Mouse (Mus musculus) urinary bladder, postnatal 25 days (tissue): Measurements from ENCODE around the gene Rab1a.
"Not testable (repeated sequence)": the region's sequence is repeated elsewhere in the genome, so short reads cannot be mapped to it uniquely, and the experiment has no call there.

Source experiments
- DNase-seq: peaks from one replicate; pipeline ENCODE4 v3.0.0; 2022; ENCODE audit warnings: low spot score

The Rab1a gene

GRCm38 (mm10) chr11:20217227-20217626, 16.0 kb downstream of the Rab1a start:
- DNase-seq = no peak

DNA sequence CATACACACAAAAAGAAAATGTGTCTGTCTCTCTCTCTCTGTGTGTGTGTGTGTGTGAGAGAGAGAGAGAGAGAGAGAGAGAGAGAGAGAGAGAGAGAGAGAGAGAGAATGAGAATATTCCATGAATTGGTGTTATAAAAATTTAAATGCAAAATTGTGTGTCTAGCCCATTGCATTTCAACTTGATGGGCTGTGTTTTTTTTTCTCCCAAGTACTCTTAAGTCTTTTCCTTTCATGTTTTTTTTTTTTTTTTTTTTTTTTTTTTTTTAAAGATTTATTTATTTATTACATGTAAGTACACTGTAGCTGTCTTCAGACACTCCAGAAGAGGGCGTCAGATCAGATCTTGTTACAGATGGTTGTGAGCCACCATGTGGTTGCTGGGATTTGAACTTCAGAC, 20.4 kb downstream of the Rab1a start:
- not testable (repeated sequence) for DNase-seq

DNA sequence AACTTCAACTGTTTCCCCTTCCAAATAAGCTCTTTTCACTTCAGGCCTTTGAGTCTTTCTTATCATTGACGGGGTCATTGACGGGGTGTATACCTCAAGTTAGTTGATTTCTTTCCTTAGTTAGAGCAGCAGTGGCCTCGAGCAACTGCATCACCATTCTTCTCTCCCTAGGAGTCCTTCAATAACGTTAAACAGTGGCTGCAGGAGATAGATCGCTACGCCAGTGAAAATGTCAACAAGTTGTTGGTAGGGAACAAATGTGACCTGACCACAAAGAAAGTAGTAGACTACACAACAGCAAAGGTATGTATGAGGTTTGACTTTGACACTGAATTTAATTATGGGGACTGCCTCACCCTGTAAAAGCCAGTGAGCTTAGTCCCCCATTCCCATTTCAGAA, 23.0 kb downstream of the Rab1a start:
- no peak for DNase-seq

GRCm38 (mm10) chr11:20225938-20226337, 24.7 kb downstream of the Rab1a start:
- DNase-seq = no peak

DNA sequence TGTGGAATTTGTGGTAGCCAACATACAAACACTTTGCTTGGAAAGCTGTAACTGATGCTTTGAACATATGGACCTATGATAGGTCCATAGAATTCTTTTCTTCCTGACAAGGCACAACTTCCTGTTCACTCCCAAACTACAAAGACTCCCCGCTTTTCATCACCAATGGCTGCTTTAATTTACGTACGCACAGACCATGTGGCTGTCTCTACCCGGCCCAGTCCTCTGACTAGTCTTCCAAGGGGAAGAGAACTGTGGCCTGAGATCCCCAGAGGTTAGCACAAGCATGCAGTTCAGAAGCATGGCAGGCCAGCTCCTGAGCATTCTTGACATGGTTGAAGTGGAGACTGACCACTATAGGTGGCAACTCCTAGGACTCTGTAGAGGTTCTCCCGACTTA, 27.4 kb downstream of the Rab1a start:
- DNase-seq = no peak

DNA sequence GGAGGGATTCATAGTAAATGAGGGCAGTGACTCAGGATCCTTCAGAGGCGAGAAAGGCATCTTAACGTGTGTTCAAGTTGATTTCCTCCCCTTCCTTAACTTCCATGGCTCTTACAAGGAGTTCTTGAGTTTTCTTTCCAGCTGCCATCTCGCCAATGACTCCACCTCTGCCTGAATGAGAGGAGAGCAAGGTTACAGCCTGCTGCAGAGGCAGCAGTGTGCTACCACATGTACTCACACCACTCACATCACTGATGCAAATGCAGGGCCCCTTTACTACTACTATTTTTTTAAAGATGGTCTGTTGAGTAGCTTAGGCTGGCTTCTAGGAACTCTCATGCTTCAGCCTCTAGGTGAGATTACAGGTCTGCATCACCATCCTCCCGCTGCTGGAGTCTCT, 28.1 kb downstream of the Rab1a start:
- no peak for DNase-seq

DNA sequence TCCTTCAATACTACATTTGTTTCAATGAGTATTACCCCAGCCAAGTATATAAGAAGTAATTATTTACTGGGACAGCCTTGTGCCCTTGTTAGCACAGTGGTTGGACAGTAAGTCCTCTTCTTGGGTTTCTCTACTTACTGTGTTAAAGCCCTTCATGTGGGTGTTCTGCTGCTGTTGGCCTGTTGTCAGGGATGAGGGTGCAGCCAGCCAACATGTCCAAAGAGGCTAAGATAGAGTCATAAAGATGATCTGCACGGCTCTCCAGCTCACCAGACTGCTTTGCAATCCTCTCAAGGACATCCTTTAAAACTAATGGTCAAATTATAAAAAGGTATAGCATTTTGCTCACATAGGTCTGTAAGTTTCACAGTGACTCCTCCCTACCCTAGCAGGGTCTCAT, 29.1 kb downstream of the Rab1a start:
- DNase-seq = no peak

DNA sequence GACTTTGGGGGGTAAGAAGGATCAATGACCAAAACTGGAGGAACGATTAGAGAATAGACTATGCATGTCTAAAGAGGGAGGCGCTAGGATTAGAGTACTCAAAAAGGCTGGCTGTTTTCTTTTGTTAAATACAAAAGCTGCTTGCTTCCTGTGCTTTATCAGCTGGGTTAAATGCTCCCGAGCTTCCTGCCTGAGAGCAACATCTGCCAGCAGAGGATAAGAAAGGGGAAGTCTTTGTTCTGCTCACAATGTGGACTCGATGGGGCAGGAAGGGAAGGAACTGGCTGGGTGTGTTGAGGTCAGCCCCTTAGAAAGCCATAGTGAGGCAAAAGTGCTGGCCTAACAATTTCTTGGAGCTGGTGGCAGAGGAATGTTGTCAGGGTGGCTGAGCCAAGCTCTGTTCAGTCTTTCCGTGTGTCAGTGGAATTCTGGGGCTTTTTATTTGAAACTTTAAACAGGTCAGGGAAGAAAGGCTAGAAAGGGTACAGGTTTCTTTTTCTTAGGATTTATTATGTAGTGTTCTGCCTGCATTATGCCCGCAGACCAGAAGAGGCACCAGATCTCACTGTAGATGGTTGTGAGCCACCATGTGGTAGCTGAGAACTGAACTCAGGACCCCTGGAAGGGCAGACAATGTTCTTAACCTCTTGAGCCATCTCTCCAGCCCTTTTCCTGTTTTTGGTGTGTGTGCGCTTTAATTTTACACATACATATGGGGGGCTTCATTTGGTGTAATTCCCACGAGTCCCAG, 30.1 kb downstream of the Rab1a start:
- no peak for DNase-seq

DNA sequence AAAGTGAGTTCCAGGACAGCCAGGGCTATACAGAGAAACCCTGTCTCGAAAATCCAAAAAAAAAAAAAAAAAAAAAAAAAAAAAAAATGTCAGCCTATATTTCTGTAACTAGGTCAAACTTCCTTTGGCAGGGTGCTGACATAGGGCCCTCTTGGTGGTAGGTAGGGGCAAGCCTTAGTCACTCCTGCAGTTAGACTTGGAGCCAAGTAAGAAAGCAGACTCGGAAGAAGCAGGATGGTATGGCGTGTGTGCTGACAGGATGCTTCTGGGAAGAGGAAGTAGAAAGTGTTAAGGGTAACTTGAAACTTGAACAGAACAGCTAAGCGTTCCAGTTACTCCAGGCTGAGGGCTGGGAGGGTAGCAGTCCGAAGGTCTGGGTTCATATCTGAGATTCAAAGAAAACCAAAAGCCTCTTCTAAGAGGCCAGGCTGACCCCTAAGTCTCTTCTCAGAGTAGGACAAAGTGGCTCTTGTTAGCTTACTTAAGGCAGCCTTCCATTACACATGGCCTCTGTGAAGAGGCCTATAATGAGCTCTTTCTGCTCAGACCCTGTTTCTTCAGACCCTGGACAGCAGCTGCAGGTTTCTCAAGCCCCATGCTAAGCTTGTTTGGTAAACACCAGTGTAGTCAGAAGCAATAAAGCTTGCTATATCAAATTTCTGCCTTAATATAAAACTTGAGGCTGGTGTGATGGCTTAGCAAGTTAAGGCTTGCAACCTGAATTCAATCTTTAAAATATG, 31.0 kb downstream of the Rab1a start:
- no peak for DNase-seq

DNA sequence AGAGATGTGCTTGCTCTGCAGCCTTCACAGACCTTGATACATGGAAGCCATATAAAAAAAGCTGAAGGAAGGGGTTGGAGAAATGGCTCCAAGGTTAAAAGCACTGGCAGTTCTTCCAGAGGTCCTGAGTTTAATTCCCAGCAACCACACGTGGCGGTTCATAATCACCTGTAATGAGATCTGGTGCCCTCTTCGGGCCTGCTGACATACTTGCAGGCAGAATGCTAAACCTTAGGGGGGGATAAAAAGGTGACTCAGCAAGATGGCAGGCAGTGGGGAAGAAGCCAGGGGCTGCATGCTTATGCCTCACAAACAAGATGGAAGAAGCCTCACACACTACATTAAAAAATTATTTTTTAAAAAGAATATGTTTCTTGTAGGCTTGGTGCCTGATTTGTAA, 33.0 kb downstream of the Rab1a start:
- no peak for DNase-seq

DNA sequence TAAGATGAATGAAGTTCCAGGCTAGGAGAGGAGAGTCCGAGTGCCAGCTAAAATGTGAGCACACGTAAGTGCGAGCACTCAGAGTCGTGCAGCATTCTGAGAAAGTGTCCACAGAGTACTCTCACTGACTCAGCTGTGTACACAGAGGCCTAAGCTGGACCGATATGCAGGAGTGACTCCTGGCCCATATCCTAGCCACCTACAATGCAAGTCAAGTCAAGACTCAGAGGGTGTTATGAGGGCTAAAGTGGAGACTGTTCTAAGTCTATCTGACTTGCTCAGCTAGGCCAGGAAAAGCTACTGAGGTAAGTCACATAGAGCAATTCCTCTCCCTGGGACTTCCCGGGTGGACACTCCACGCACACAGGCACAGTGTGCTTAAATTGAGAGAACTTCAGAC, 35.8 kb downstream of the Rab1a start:
- no peak for DNase-seq

DNA sequence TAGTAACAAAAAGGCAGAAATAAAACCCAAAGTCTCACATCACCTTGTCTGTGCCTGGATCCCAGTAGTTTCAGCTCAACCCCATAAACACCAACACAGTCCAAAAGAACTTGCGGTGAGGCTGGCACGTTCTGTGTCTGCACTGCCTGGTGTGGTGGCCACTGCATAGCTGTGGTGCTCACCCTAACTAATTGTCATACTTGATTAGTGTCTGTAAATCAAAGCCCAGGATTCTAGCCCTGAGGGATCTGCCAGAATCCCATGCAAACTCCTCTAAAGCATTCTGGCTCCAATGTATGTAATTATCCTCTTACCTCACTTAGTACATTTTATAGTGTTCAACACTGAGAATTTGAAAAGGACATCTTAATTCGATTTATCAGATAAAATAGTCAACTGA, 36.7 kb downstream of the Rab1a start:
- no peak for DNase-seq

DNA sequence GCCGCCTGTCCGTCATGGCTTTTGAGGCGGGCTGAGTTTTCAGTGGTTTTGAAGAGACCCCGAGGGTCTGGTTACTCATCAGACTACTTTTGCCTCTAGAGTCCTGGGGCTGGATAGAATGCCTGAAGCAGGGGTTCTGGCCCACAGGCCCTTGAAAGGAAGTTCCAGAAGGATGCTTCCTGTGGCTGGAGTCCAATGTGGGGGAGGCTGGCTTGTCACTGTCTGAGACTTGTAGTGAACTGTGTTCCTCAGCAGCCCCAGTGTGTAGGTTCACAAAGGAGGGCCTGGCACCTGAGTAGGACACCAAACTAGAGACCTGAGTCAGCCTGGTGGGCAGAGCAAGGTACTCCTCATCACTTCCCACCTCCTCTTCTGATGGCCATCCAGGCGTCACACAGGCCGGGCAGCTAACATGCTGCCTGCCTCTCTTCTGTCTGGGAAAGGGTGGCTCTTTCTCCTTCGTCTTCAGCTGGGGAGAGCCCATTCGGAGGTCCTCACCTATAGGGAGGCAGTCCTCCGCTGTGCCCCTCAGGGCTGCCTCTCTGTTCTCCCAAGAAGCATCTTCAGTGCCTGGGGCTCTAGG, 38.1 kb downstream of the Rab1a start:
- no peak for DNase-seq

GRCm38 (mm10) chr11:20240331-20240730, 39.1 kb downstream of the Rab1a start:
- DNase-seq = no peak

DNA sequence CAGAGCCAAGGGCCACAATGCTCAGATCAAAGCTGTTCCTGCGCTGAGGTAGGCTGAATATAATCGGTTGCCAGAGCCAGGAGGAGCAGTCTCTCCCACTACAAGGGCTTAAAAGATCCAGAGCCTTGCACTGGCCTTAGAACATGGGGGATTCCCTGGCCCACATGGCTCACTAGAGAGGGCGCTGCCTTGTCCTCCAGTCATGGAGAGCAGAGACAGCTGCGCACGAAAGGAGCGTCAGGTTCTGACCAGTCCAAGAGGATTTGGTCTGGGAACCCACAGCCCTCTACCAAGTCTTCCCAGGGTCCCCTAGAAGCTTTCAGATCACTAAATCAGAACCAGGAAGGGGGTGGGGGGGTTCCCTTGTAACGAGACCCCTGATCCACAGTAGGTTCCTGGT, 40.1 kb downstream of the Rab1a start:
- no peak for DNase-seq

GRCm38 (mm10) chr11:20242366-20243056, 41.3 kb downstream of the Rab1a start:
- DNase-seq = no peak

DNA sequence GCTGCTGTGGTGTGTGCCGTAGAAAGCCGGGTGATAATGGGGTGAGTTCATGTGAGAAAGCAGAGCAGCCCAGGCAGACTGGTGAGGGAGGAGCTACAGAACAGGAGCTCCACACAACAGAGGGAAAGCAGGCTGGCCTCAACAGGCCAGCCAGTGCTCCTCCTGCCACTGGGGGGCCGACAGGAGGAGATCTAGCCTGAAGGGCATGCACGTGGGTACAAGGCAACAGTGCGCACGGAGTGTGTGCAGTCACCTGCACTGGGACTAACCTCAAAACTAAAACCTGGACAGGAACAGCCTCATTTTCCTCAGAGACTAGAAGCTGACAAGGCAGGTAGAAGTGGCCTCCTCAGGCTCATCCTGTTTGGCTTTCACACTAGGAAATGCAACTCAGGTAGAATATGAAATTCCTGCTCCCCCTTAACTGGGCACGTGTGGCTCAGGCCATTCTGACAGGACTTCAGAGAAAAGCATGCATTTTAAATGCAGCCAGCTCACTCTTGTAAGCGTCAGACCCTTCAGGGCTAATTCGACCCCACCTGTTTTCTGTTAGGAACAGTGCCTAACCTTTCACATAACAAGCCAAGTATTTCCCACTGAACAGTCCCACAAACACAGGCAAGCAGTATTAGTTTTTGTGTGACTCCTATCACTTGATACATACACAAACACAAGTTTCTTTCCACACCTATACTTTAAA, 42.1 kb downstream of the Rab1a start:
- DNase-seq = no peak

DNA sequence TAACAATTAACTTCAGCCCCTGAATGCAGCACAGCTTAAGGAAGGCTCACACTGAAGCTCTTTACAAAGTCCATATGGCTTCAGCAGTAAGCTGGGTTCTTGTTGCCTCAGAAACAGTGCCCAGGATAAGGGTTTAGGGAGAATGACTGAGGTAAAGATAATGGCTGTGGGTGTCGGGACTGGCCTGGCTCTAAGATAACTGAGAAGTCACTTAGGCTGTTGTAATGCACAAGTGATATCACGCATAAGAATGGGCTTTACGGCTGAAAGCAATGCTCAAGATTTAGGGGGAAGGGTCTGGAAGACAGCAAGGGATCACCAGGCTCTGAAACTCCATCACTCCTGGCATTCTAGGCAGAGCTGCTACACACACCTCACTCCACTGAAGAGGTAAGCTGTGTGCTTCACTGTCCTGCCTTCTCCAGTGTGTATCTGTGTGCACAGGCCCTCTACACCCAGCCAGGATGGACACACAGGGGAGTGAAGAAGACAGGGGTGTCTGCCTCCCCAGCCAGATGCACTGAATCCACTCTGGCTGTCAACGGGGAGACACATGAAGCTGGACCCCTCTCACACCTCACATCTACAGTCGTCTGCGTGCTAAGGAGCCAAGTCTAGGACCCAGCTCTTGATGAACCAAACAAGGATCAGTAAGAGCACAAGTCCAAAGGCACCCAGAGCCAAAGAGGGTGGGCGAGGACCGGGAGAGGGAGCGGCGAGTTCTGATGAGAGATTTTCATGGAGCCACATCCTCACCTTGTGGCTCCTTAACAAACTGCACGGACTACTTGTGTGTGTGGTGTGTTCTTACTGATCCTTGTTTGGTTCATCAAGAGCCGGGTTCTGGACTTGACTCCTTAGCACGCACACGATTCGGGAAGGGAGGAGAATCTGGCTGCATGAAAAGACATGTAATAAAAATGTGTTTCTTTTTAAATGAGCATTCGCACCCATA, 43.4 kb downstream of the Rab1a start:
- no peak for DNase-seq

DNA sequence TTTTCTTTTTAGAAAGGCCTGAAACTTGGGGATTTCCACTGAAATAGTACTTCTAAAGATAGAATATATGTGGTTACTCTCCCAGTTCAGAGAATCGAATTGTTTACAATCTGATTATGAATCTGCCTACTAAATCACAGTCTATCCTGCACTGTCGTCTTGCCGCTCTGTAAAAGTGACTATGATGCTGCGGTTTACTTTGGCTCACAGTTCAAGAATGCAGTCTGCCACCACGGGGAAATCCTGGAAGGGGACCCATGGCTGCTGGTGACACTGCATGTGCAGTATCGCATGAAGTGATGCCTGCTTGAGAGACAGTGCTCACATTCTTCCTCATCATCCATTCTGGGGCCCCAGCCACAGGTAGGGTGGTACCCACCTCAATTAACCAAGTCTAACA, 44.1 kb downstream of the Rab1a start:
- DNase-seq = no peak

GRCm38 (mm10) chr11:20246616-20247015, 45.4 kb downstream of the Rab1a start:
- no peak for DNase-seq
